Mouse (Mus musculus) naive thymus-derived CD4-positive, alpha-beta T cell, adult 2 months (primary cell): ENCODE measurements around the gene Fen1.

ENCODE experiments used
- DNase-seq: peaks from one replicate; pipeline ENCODE4 v3.0.0-alpha.2; 2011; ENCODE audit warnings: low read depth

The Fen1 gene

GRCm38 (mm10) chr19:10203848-10204615, at the start of gene Fen1, which contains the start of gene Tmem258:
TSS of gene Fen1 (minus strand) at chr19:10204169.
TSS of gene Tmem258 (plus strand) at chr19:10204014.
- DNase-seq: peak; percentile 96

GRCm38 (mm10) chr19:10248128-10248527, 44.2 kb upstream of the Fen1 start:
- no peak for DNase-seq

- DNase-seq: no peak
Observed at GRCm38 (mm10) chr19:10247165-10247564, 43.2 kb upstream of the Fen1 start.

GRCm38 (mm10) chr19:10244183-10244582, 40.2 kb upstream of the Fen1 start:
- DNase-seq: peak; percentile 19

- DNase-seq: no peak
Observed at GRCm38 (mm10) chr19:10242916-10243315, 38.9 kb upstream of the Fen1 start.

GRCm38 (mm10) chr19:10240654-10241305, 36.8 kb upstream of the Fen1 start, which contains the start of gene Myrf:
TSS of gene Myrf (minus strand) at chr19:10240748.
- peak; percentile 84 for DNase-seq

GRCm38 (mm10) chr19:10239975-10240653, 36.1 kb upstream of the Fen1 start:
- no peak for DNase-seq

- DNase-seq: peak; percentile 3
Observed at GRCm38 (mm10) chr19:10239419-10239818, 35.5 kb upstream of the Fen1 start.

- no peak for DNase-seq
Observed at GRCm38 (mm10) chr19:10238477-10238876, 34.5 kb upstream of the Fen1 start.

- DNase-seq: no peak
Observed at GRCm38 (mm10) chr19:10235784-10236565, 32.0 kb upstream of the Fen1 start.

GRCm38 (mm10) chr19:10232327-10233017, 28.5 kb upstream of the Fen1 start:
- no peak for DNase-seq

GRCm38 (mm10) chr19:10231871-10232270, 27.9 kb upstream of the Fen1 start:
- no peak for DNase-seq

- DNase-seq: no peak
Observed at GRCm38 (mm10) chr19:10231016-10231415, 27.0 kb upstream of the Fen1 start.

- DNase-seq: no peak
Observed at GRCm38 (mm10) chr19:10225767-10226166, 21.8 kb upstream of the Fen1 start.

- no peak for DNase-seq
Observed at GRCm38 (mm10) chr19:10224637-10225453, 20.9 kb upstream of the Fen1 start.

GRCm38 (mm10) chr19:10223561-10223960, 19.6 kb upstream of the Fen1 start:
- DNase-seq: no peak

- no peak for DNase-seq
Observed at GRCm38 (mm10) chr19:10222656-10223055, 18.7 kb upstream of the Fen1 start.

GRCm38 (mm10) chr19:10221585-10221984, 17.6 kb upstream of the Fen1 start:
- no peak for DNase-seq

GRCm38 (mm10) chr19:10219593-10219992, 15.6 kb upstream of the Fen1 start:
- DNase-seq: no peak

- peak; percentile 64 for DNase-seq
Observed at GRCm38 (mm10) chr19:10219108-10219507, 15.1 kb upstream of the Fen1 start.
